Mouse (Mus musculus) thymus, adult 2 months (tissue): ENCODE results near the gene Bcas3.

Experiments used
- CTCF ChIP-seq: fragments of 200-500 bp; IDR thresholded peaks from 2 replicates; pipeline ENCODE4 v1.5.1; 2012; ENCODE audit warnings: mild to moderate bottlenecking, control low read depth, low read length, moderate library complexity, borderline replicate concordance; ENCODE audit not compliant: control insufficient read depth, poor library complexity, insufficient read depth; ENCODE audit errors: extremely low read depth
- POLR2A ChIP-seq: fragments of 200-500 bp; IDR thresholded peaks from 2 replicates; pipeline ENCODE4 v1.6.1; 2012; ENCODE audit warnings: mild to moderate bottlenecking, low read length, control low read depth, moderate library complexity; ENCODE audit not compliant: control insufficient read depth, poor library complexity, insufficient read depth; ENCODE audit errors: extremely low read depth

DNA sequence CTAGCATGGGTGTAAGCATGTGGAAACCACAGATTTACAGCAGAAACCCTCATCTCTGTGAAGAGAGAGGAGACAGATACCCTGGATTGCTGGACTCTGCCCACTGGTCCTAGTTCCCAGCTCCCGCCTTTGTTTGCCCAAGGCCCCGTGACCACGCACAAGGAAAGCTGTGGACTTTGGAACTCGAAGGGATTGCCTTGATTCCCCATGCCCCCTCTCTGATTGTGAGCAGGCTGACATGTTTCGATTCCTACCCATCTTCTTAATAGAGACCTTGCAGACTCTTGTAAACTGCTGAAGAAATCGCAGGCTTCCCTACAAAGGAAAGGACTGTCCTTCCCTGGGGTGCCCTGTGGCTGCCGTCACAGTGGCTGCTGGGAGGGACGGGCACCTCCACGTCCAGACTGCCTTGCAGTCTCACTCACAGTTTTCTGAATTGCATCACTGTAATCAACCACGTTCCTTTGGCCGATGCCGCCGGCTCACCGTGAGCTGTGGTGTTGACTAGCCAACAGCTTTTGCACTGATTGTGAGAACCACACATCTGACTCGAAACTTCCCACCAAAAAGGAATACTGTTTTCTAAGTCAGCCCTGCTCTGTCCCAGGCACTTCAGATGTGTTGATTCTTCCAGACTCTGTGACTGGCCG is 342.8 kb downstream of the Bcas3 start:
- TF ChIP-seq POLR2A, result no peak
- no peak for TF ChIP-seq CTCF
